Mouse (Mus musculus) heart, embryonic 11.5 days (tissue): Measurements from ENCODE around the gene Scarb1. TPM values are rescaled to one million over a fixed set of nuclear protein-coding genes. Genes with fewer than 3 reads are reported as not detected.

Source experiments
- ATAC-seq: fragments of 200-750 bp; cut with Nextera tagmentation; replicated peaks from 2 replicates; pipeline ENCODE4 v1.8.0; 2017; ENCODE audit warnings: moderate library complexity; ENCODE audit not compliant: insufficient number of reproducible peaks, low FRiP score, low TSS enrichment
- H3K27ac ChIP-seq: fragments of 300-500 bp; sonication (generic); 2 replicates; pipeline ENCODE4 v1.5.1; 2014; ENCODE audit warnings: mild to moderate bottlenecking, low read depth, low read length
- H3K27me3 ChIP-seq: fragments of 300-500 bp; sonication (generic); 2 replicates; pipeline ENCODE4 v1.6.1; 2014; ENCODE audit warnings: mild to moderate bottlenecking, low read length, mixed read lengths; ENCODE audit not compliant: control insufficient read depth, insufficient read depth
- H3K36me3 ChIP-seq: fragments of 300-500 bp; sonication (generic); 2 replicates; pipeline ENCODE4 v1.6.1; 2014; ENCODE audit warnings: mild to moderate bottlenecking, low read length, moderate library complexity, mixed read lengths; ENCODE audit not compliant: control insufficient read depth, insufficient read depth
- H3K4me1 ChIP-seq: fragments of 300-500 bp; sonication (generic); 2 replicates; pipeline ENCODE4 v1.6.1; 2014; ENCODE audit warnings: low read length; ENCODE audit not compliant: control insufficient read depth, insufficient read depth
- H3K4me2 ChIP-seq: fragments of 300-500 bp; sonication (generic); 2 replicates; pipeline ENCODE4 v1.6.1; 2014; ENCODE audit warnings: mild to moderate bottlenecking, moderate library complexity
- H3K4me3 ChIP-seq: fragments of 300-500 bp; sonication (generic); 2 replicates; pipeline ENCODE4 v1.5.1; 2014; ENCODE audit warnings: low read depth, low read length
- H3K9ac ChIP-seq: fragments of 300-500 bp; sonication (generic); 2 replicates; pipeline ENCODE4 v1.6.1; 2014; ENCODE audit warnings: mild to moderate bottlenecking, low read depth, low read length, moderate library complexity
- H3K9me3 ChIP-seq: fragments of 300-500 bp; sonication (generic); replicated peaks from 2 replicates; pipeline ENCODE4 v1.6.1; 2016; ENCODE audit warnings: low read length; ENCODE audit not compliant: control insufficient read depth
- WGBS: fragments of 180-500 bp; shearing (Covaris S2); extraction: QIAGEN DNeasy Blood & Tissue Kit; methylation state at CpG from one replicate; pipeline ENCODE4 v1.1.7; 2014; ENCODE audit not compliant: insufficient replicate concordance; 5-methylcytosine and 5-hydroxymethylcytosine counted together
- polyA plus RNA-seq: library from polyadenylated mRNA; unstranded; fragments of >200 nt; fragmentation: Nextera tagmentation; extraction: Ambion mirVana; gene quantifications from 2 replicates; pipeline ENCODE4 v1.2.1, GENCODE M21; 2014

Gene Scarb1
- polyA plus RNA-seq, 1 experiment from 2014 or later, result 57.1 TPM

- H3K27ac ChIP-seq, result no peak overlapping the region
- no peaks in the 10 kb centered on the region for H3K27me3 ChIP-seq
- H3K4me1 ChIP-seq, result 0 out of 2 replicates have a peak, but pooled peaks cover 4% of the 10 kb centered on the region
- 73% methylated on average over 3 of the region's 3 CpGs for WGBS
- no peak for ATAC-seq
- peaks cover 15% of the 10 kb centered on the region for H3K36me3 ChIP-seq
- no peak overlapping the region for H3K9ac ChIP-seq
- no peak overlapping the region for H3K4me3 ChIP-seq
- H3K4me2 ChIP-seq, result no peak overlapping the region
- H3K9me3 ChIP-seq, result no peaks in the 10 kb centered on the region
Observed at GRCm38 (mm10) chr5:125383637-125384420, 42.9 kb upstream of the Scarb1 start.

DNA sequence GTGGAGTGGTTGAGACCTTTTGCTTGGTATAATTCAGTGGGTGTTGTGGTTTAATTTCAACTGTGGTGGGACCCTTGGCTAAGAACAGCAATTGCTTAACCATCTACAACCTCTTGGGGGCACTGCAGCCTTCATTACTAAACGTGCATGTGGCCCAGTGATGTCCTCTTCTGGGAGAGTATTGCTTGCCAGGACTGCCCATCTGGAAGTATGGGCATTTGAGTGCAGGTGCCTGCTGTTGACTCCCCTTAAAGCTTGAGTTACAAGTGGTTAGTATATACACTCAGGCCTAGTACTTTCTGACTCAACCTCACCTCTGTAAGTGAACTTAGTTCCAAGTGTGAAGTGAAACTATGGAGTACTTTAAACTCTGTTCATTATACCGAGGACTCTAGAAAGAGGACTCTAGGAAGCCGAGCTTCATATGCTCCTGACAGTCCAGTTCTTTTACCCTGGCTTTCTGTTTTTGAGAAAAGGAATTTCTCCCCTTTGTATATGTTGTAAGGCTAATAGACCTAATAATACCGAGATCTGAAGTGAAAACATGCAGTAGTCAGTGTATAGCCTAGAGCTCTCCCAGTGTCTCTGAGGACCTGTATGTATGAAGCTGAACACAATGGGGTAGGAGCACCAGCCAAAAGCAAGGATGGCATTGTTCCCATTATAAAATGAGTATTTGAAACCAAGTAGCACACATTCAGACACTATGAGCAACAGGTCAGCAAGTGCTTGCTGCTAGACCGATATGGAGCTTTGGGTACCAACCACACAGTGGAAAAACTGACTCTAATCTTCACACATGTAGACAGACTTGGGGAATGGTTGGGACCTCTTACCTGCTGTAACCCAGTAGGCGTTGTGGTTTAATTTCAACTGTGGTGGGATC is 42.0 kb upstream of the Scarb1 start:
- Histone ChIP-seq H3K4me3 (no peak overlapping the region), H3K4me1 (no peaks in the 10 kb centered on the region), H3K27ac (no peak overlapping the region), H3K27me3 (no peaks in the 10 kb centered on the region), H3K4me2 (no peak overlapping the region), H3K36me3 (peaks cover 15% of the 10 kb centered on the region), H3K9me3 (no peaks in the 10 kb centered on the region), H3K9ac (no peak overlapping the region)
- peak; percentile 68 for ATAC-seq
- 48% methylated on average over 6 of the region's 6 CpGs for WGBS

DNA sequence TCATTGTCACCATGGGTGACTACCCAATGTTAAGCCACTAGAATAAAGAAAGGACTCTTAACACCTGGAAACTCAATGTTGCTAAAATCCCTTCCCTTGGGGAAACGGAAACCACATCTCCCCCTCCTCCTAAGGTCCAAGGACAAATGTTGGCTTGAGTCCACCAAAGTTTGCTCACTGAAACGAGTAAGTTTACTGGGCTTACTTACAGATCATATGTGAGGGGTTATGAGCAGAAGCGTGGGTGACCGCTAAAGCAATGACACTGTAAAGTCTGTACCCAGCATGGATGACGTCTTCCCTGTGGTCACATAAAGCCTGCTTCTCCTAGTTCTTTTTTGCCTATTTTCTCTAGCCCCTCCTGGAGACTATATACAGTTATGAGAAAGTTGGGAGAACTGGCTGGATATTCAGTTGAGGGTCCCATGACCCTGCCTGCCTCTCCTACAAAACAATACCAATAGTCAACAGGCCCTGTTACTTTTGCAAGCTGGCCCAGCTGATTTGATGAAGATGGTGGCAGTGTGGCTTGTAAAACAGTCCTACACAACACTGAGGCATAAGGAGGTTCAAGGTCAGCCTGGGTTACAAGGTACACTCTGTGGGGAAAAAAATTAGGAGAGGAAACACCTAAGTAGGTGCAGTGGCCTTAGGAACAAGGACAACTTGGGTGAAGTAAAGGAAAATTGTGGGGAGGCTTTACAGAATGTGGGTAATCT is 41.2 kb upstream of the Scarb1 start:
- no peaks in the 10 kb centered on the region for H3K9me3 ChIP-seq
- H3K4me1 ChIP-seq, result no peaks in the 10 kb centered on the region
- no peak for ATAC-seq
- H3K4me2 ChIP-seq, result no peak overlapping the region
- WGBS, result 80% methylated on average over 5 of the region's 5 CpGs
- H3K9ac ChIP-seq, result no peak overlapping the region
- peaks cover 15% of the 10 kb centered on the region for H3K36me3 ChIP-seq
- no peak overlapping the region for H3K4me3 ChIP-seq
- no peaks in the 10 kb centered on the region for H3K27me3 ChIP-seq
- no peak overlapping the region for H3K27ac ChIP-seq

DNA sequence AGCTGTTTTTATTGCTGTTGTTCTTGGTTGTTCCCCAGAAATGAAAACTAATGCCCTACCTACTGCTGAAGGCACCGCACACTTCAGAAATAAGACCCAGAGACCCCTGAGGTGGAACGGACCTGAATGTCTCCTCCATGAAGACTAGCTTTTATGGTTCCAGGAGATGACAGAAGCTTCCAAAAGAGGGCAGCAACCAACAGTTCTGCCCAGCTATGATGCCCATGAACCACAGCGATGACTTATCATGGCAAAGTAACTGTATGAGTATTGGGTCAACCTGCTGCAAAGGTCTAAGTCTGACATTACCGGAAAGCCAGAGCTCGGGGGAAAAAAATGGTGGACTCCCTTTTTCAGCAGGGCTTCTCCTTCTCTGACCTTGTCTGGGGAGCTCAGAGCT is 38.0 kb upstream of the Scarb1 start:
- Histone ChIP-seq H3K36me3 (no peaks in the 10 kb centered on the region), H3K9me3 (no peaks in the 10 kb centered on the region), H3K4me2 (no peak overlapping the region), H3K27ac (no peak overlapping the region), H3K4me1 (no peaks in the 10 kb centered on the region), H3K4me3 (no peak overlapping the region), H3K27me3 (no peaks in the 10 kb centered on the region), H3K9ac (no peak overlapping the region)
- WGBS, result 82% methylated on average over 5 of the region's 5 CpGs
- no peak for ATAC-seq

GRCm38 (mm10) chr5:125377214-125377613 is 36.3 kb upstream of the Scarb1 start:
- Histone ChIP-seq H3K9me3 (no peaks in the 10 kb centered on the region), H3K27me3 (no peaks in the 10 kb centered on the region), H3K9ac (no peak overlapping the region), H3K36me3 (no peaks in the 10 kb centered on the region), H3K4me1 (no peaks in the 10 kb centered on the region), H3K4me2 (no peak overlapping the region), H3K27ac (no peak overlapping the region), H3K4me3 (no peak overlapping the region)
- ATAC-seq, result no peak
- WGBS, result 67% methylated on average over 7 of the region's 7 CpGs

- 85% methylated on average over 2 of the region's 2 CpGs for WGBS
Observed at GRCm38 (mm10) chr5:125375871-125376270, 35.0 kb upstream of the Scarb1 start.

DNA sequence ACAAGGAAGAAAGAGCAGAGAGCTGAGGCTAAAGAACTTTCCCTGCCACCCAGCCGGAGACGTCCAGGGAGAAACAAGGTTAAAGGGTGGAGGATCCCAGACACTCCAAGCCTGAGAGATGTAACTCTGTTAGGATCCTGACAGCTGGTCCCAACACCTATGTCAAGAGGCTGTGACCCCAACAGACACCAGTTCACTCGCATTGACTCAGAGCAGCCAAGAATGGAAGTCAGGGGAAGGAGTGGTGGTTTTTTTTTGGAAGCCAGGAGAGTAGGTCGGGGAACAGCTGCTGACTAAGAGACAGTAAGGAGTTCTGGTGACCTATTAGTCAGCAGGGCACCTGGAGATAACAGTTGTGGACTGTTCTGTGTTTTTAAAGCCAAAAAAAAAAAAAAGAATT is 31.1 kb upstream of the Scarb1 start:
- Histone ChIP-seq H3K9me3 (no peaks in the 10 kb centered on the region), H3K4me1 (no peaks in the 10 kb centered on the region), H3K4me2 (no peak overlapping the region), H3K4me3 (no peak overlapping the region), H3K27me3 (no peaks in the 10 kb centered on the region), H3K27ac (no peak overlapping the region), H3K36me3 (no peaks in the 10 kb centered on the region), H3K9ac (no peak overlapping the region)
- WGBS, result 57% methylated on average over 4 of the region's 4 CpGs
- no peak for ATAC-seq

More at GRCm38 (mm10) chr5:125375871-125376270, 35.0 kb upstream of the Scarb1 start:
- H3K4me2 ChIP-seq, result no peak overlapping the region
- no peaks in the 10 kb centered on the region for H3K4me1 ChIP-seq
- H3K9ac ChIP-seq, result no peak overlapping the region
- H3K4me3 ChIP-seq, result no peak overlapping the region
- H3K36me3 ChIP-seq, result no peaks in the 10 kb centered on the region
- H3K9me3 ChIP-seq, result no peaks in the 10 kb centered on the region
- no peak overlapping the region for H3K27ac ChIP-seq
- no peaks in the 10 kb centered on the region for H3K27me3 ChIP-seq
- ATAC-seq, result no peak

GRCm38 (mm10) chr5:125370950-125371693 is 30.2 kb upstream of the Scarb1 start:
- 69% methylated on average over 7 of the region's 7 CpGs for WGBS
- Histone ChIP-seq H3K4me1 (no peaks in the 10 kb centered on the region), H3K27me3 (no peaks in the 10 kb centered on the region), H3K27ac (no peak overlapping the region), H3K36me3 (no peaks in the 10 kb centered on the region), H3K4me3 (no peak overlapping the region), H3K9me3 (no peaks in the 10 kb centered on the region), H3K9ac (no peak overlapping the region), H3K4me2 (no peak overlapping the region)
- ATAC-seq, result no peak
